Mouse (Mus musculus) G1E (cell line): Measurements from ENCODE around the gene Ube2c. TPM values are rescaled to one million over a fixed set of nuclear protein-coding genes. Genes with fewer than 3 reads are reported as not detected.
"Not testable (repeated sequence)": the region's sequence is repeated elsewhere in the genome, so short reads cannot be mapped to it uniquely, and the experiment has no call there.

Experiments used
- ATAC-seq: 2 replicates; pipeline ENCODE4 v1.8.0; 2016; ENCODE audit warnings: mild to moderate bottlenecking; ENCODE audit not compliant: insufficient number of reproducible peaks, poor library complexity, low FRiP score, severe bottlenecking; ENCODE audit errors: extremely low read depth
- DNase-seq: peaks from one replicate; pipeline ENCODE4 v3.0.0; 2012; ENCODE audit warnings: low spot score
- H3K27me3 ChIP-seq: 2 replicates; pipeline ENCODE4 v1.6.1; 2012; ENCODE audit warnings: mild to moderate bottlenecking, low read length, inconsistent platforms; ENCODE audit not compliant: insufficient read depth
- H3K36me3 ChIP-seq: replicated peaks from 2 replicates; pipeline ENCODE3; 2012; ENCODE audit warnings: mild to moderate bottlenecking, inconsistent platforms
- H3K4me1 ChIP-seq: 2 replicates; pipeline ENCODE4 v1.6.1; 2012; ENCODE audit warnings: low read depth, low read length, inconsistent platforms, mixed read lengths; ENCODE audit not compliant: insufficient read depth
- H3K4me3 ChIP-seq: 2 replicates; pipeline ENCODE4 v1.5.1; 2012; ENCODE audit warnings: low read depth, mild to moderate bottlenecking, inconsistent platforms, low read length, moderate library complexity, mixed read lengths
- H3K9me3 ChIP-seq: replicated peaks from 2 replicates; pipeline ENCODE4 v1.6.1; 2012; ENCODE audit warnings: inconsistent platforms
- CTCF ChIP-seq: IDR thresholded peaks from 2 replicates; pipeline ENCODE4 v1.5.1; 2012; ENCODE audit warnings: low read depth, low read length, inconsistent platforms, mixed read lengths
- GATA1 ChIP-seq: IDR thresholded peaks from 2 replicates; pipeline ENCODE4 v1.6.1; 2012; ENCODE audit warnings: borderline replicate concordance, low read length, inconsistent platforms, mixed read lengths
- GATA2 ChIP-seq: IDR thresholded peaks from 2 replicates; pipeline ENCODE4 v1.6.1; 2012; ENCODE audit warnings: low read depth, low read length, inconsistent platforms, borderline replicate concordance
- POLR2AphosphoS5 ChIP-seq: IDR thresholded peaks from 2 replicates; pipeline ENCODE4 v1.6.1; 2012; ENCODE audit warnings: low read depth, low read length, inconsistent platforms; ENCODE audit not compliant: insufficient replicate concordance
- TAL1 ChIP-seq: conservative IDR thresholded peaks from 2 replicates; pipeline ENCODE4 v1.6.1; 2012; ENCODE audit warnings: low read depth, low read length, inconsistent platforms, mixed read lengths
- polyA plus RNA-seq: library from polyadenylated mRNA; stranded (reverse); fragments of >175 nt; gene quantifications from 2 replicates; pipeline ENCODE4 v1.2.3, GENCODE M21; 2012
- total RNA-seq, 2 experiments: library from RNA; stranded (forward) in 1 of 2; stranded (reverse) in 1 of 2; fragments of 200-1000 nt in 1 of 2; fragments of >200 nt in 1 of 2; fragmentation: Nextera tagmentation in 1 of 2; gene quantifications; 2 replicates each; pipeline ENCODE4 v1.2.3; 2014 to 2017

Ube2c gene
- total and polyA plus RNA-seq, 3 experiments = 102 to 411 (median 127) TPM

DNA sequence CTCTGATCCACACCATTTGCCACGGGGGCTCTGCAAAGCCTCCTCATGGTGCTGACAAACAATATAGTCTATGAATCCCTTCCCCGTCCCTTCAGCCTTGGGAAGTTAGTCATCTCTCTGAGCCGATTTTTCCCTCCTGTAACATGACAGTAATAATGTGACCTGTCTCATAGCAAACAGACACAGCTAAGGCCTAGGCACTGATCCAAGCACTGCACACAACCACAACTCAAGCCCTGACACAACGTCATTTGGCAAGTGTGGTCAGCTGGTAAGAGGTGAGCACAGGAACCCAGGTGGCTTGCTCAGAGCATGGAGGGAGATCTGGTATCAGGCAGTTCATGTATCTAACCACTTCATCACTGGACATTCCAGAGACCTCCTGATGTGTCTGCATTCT, 26.2 kb downstream of the Ube2c start:
- Histone ChIP-seq H3K27me3 (no peaks in the 10 kb centered on the region), H3K9me3 (no peaks in the 10 kb centered on the region), H3K4me1 (peaks cover 6% of the 10 kb centered on the region; the same call in 1 of the 2 replicates), H3K4me3 (no peak overlapping the region), H3K36me3 (peaks cover 93% of the 10 kb centered on the region)
- TF ChIP-seq GATA2 (no peak), POLR2AphosphoS5 (no peak), TAL1 (no peak), CTCF (no peak), GATA1 (no peak)
- ATAC-seq (no peak), DNase-seq (no peak)

- H3K27me3 ChIP-seq, ATAC-seq, H3K4me3 ChIP-seq, H3K9me3 ChIP-seq, DNase-seq: not testable (repeated sequence)
- peaks cover 92% of the 10 kb centered on the region for H3K36me3 ChIP-seq
- peaks cover 14% of the 10 kb centered on the region for H3K4me1 ChIP-seq
These were observed 28.9 kb downstream of the Ube2c start for GRCm38 (mm10) chr2:164798554-164798953.

DNA sequence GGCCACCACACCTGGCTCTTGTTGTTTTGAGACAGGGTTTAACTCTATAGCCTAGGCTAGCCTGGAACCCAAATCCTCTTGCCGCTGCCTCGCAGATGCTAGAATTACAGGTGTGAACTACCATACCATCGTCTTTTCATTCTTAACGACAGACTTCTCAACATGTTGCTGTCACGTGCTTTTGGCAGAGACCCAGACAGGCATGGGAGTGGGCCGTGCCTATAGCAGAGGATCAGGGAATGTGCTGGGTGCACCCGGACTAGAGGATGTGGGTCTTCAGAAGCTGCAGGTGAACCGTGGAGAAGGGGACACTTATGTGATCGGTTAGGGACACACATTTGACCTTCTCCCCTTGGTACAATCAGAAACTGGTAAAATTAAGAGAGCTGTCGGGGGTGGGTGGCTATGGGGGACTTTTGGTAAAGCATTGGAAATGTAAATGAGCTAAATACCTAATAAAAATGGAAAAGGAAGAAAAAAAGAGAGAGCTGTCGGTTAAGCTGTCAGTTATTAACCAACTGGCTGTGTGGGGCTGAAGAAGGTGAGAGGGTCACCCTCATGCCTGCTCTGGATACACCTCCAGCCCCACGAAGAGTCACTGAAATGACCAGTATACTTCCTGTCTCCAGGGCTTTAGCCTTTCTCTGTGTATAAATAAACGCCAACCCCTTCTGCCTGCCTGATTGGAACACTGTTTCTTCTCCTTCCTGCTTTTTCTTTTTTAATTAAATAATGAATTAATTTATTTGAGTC, 30.7 kb downstream of the Ube2c start:
- Histone ChIP-seq H3K4me3 (no peak overlapping the region), H3K36me3 (peaks cover 77% of the 10 kb centered on the region), H3K27me3 (no peaks in the 10 kb centered on the region), H3K4me1 (peaks cover 22% of the 10 kb centered on the region), H3K9me3 (no peaks in the 10 kb centered on the region)
- no peak for DNase-seq
- ATAC-seq = no peak
- TF ChIP-seq POLR2AphosphoS5 (no peak), TAL1 (no peak), GATA1 (no peak), GATA2 (no peak), CTCF (no peak)

- no peak for DNase-seq
- Histone ChIP-seq H3K4me1 (peaks cover 34% of the 10 kb centered on the region), H3K36me3 (peaks cover 60% of the 10 kb centered on the region), H3K4me3 (peak overlapping the region; percentile 81), H3K9me3 (no peaks in the 10 kb centered on the region), H3K27me3 (no peaks in the 10 kb centered on the region)
- TF ChIP-seq GATA2 (no peak), TAL1 (no peak), GATA1 (no peak), POLR2AphosphoS5 (no peak), CTCF (no peak)
- ATAC-seq = no peak
These were observed 33.7 kb downstream of the Ube2c start for GRCm38 (mm10) chr2:164803201-164803920.

- TF ChIP-seq CTCF (no peak), GATA1 (no peak), POLR2AphosphoS5 (no peak), GATA2 (no peak), TAL1 (no peak)
- DNase-seq (no peak), ATAC-seq (no peak)
- no peaks in the 10 kb centered on the region for H3K27me3 ChIP-seq
- H3K4me3 ChIP-seq = peak overlapping the region; percentile 81
- peaks cover 34% of the 10 kb centered on the region for H3K4me1 ChIP-seq
- no peaks in the 10 kb centered on the region for H3K9me3 ChIP-seq
- H3K36me3 ChIP-seq = peaks cover 64% of the 10 kb centered on the region
These were observed 34.2 kb downstream of the Ube2c start for GRCm38 (mm10) chr2:164803921-164804313.

DNA sequence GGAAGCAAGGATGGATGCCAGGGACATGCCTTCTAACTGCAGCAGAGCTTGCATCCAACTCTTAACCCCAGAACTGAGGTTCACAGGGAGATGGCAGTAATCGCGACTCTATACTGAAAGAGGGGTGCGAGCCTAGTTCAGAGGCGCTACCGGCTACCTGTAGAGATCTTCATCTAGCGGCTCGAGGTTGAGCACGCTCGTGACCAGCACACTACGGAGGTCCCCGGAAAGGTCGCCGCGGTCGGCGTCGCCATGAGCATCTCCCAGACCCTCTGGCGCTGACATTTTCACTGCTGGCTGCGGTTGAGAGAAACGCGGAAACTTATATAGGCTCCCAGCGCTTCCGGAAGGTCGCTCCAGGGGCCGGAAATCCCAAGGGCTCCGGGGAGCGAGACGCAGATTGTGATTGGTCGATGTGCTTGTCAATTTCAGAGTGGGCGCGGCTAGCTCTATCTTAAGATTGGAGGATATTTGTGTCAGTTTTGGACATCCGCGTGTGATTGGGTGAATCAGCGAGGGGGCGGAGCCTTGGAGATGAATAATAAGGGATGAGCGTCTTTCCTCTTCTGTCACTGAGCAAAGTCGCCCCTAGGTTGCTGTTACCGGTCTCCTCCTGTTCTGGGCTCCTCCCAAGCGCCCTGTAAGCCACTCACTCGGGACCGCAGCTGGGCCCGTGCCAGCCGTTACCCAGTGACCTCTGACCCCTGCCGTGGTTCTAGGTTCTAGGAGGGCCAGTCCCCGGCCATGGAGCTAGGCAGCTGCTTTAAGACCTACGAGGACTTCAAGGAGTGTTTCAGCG, 35.0 kb downstream of the Ube2c start, which contains the start of the genes Acot8 and Zswim3:
Gene Acot8, minus strand, starts transcription at position 350 of the 799 bp plus-strand sequence.
Gene Zswim3, plus strand, starts transcription at position 566 of the 799 bp plus-strand sequence.
- Histone ChIP-seq H3K9me3 (no peaks in the 10 kb centered on the region), H3K27me3 (no peaks in the 10 kb centered on the region), H3K36me3 (peaks cover 64% of the 10 kb centered on the region), H3K4me3 (peak within 1 kb of the TSS; percentile 81), H3K4me1 (peaks cover 34% of the 10 kb centered on the region)
- TF ChIP-seq TAL1 (no peak), POLR2AphosphoS5 (peak; percentile 74; the same call in 1 of the 2 replicates)
- DNase-seq (peak; percentile 94), ATAC-seq (peak; percentile 95)
